Mouse (Mus musculus) lung, postnatal 0 days (tissue): Measurements from ENCODE around the gene Myo15b. TPM values are rescaled to one million over a fixed set of nuclear protein-coding genes. Genes with fewer than 3 reads are reported as not detected.

Source experiments
- ATAC-seq: fragments of 200-750 bp; cut with Nextera tagmentation; 2 replicates; pipeline ENCODE4 v1.8.0; 2017; ENCODE audit warnings: moderate library complexity
- DNase-seq: peaks from one replicate; pipeline ENCODE4 v3.0.0-alpha.2; 2016; ENCODE audit warnings: low spot score
- H3K27ac ChIP-seq: fragments of 300-500 bp; sonication (generic); 2 replicates; pipeline ENCODE4 v1.5.1; 2014; ENCODE audit warnings: antibody characterized with exemption, mild to moderate bottlenecking, low read length, mixed read lengths
- H3K27me3 ChIP-seq: fragments of 300-500 bp; sonication (generic); replicated peaks from 2 replicates; pipeline ENCODE4 v1.6.1; 2014; ENCODE audit warnings: low read length, mixed read lengths; ENCODE audit not compliant: insufficient read depth
- H3K36me3 ChIP-seq: fragments of 300-500 bp; sonication (generic); 2 replicates; pipeline ENCODE4 v1.6.1; 2014; ENCODE audit warnings: low read length, mixed read lengths; ENCODE audit not compliant: insufficient read depth
- H3K4me1 ChIP-seq: fragments of 300-500 bp; sonication (generic); 2 replicates; pipeline ENCODE4 v1.6.1; 2014; ENCODE audit warnings: antibody characterized with exemption, low read depth, low read length, mixed read lengths; ENCODE audit not compliant: insufficient read depth
- H3K4me2 ChIP-seq: fragments of 300-500 bp; sonication (generic); replicated peaks from 2 replicates; pipeline ENCODE4 v1.6.1; 2014; ENCODE audit warnings: low read depth, mild to moderate bottlenecking, low read length, moderate library complexity, mixed read lengths
- H3K4me3 ChIP-seq: fragments of 300-500 bp; sonication (generic); 2 replicates; pipeline ENCODE4 v1.5.1; 2014; ENCODE audit warnings: low read depth, low read length
- H3K9ac ChIP-seq: fragments of 300-500 bp; sonication (generic); replicated peaks from 2 replicates; pipeline ENCODE4 v1.6.1; 2014; ENCODE audit warnings: low read depth, mild to moderate bottlenecking
- H3K9me3 ChIP-seq: fragments of 300-500 bp; sonication (generic); 2 replicates; pipeline ENCODE4 v1.6.1; 2016; ENCODE audit warnings: low read length, mixed read lengths
- CTCF ChIP-seq: IDR thresholded peaks from 2 replicates; pipeline ENCODE4 v1.5.1; 2016; ENCODE audit warnings: antibody characterized with exemption, mild to moderate bottlenecking
- EP300 ChIP-seq: IDR thresholded peaks from 2 replicates; pipeline ENCODE4 v1.6.1; 2016; ENCODE audit warnings: antibody characterized with exemption, mild to moderate bottlenecking, control low read depth
- whole genome bisulfite sequencing: fragments of 180-500 bp; shearing (Covaris S2); extraction: QIAGEN DNeasy Blood & Tissue Kit; methylation state at CpG from one replicate; pipeline ENCODE4 v1.1.7; 2014; 5-methylcytosine and 5-hydroxymethylcytosine counted together
- polyA plus RNA-seq: library from polyadenylated mRNA; unstranded; fragments of >200 nt; fragmentation: Nextera tagmentation; extraction: Ambion mirVana; gene quantifications from 2 replicates; pipeline ENCODE4 v1.2.1, GENCODE M21; 2015

The Myo15b gene
- polyA plus RNA-seq, 1 experiment from 2014 or later: 0.57 TPM

- WGBS: 56% methylated on average over 5 of the region's 5 CpGs
- TF ChIP-seq CTCF (no peak), EP300 (no peak)
- ATAC-seq: no peak
- no peaks in the 10 kb centered on the region for H3K36me3 ChIP-seq
- no peaks in the 10 kb centered on the region for H3K9me3 ChIP-seq
- H3K27ac ChIP-seq: peak overlapping the region; percentile 60
- H3K4me3 ChIP-seq: no peak overlapping the region
- no peak for DNase-seq
- no peak overlapping the region for H3K4me2 ChIP-seq
- no peaks in the 10 kb centered on the region for H3K27me3 ChIP-seq
- no peak overlapping the region for H3K9ac ChIP-seq
- H3K4me1 ChIP-seq: peaks cover 42% of the 10 kb centered on the region
These were observed 44.0 kb downstream of the Myo15b start for GRCm38 (mm10) chr11:115902177-115902576.

- 60% methylated on average over 1 of the region's 1 CpGs for WGBS
- peak; percentile 39 for ATAC-seq
- peak; percentile 92 for DNase-seq
- Histone ChIP-seq H3K27ac (peak overlapping the region; percentile 60), H3K4me2 (no peak overlapping the region), H3K27me3 (no peaks in the 10 kb centered on the region), H3K4me3 (no peak overlapping the region), H3K4me1 (peaks cover 42% of the 10 kb centered on the region), H3K9me3 (no peaks in the 10 kb centered on the region), H3K36me3 (no peaks in the 10 kb centered on the region), H3K9ac (no peak overlapping the region)
- TF ChIP-seq CTCF (no peak), EP300 (no peak)
These were observed 44.6 kb downstream of the Myo15b start for GRCm38 (mm10) chr11:115902831-115903230.

GRCm38 (mm10) chr11:115903384-115904230, 45.4 kb downstream of the Myo15b start:
- WGBS: 28% methylated on average over 11 of the region's 11 CpGs
- Histone ChIP-seq H3K9me3 (no peaks in the 10 kb centered on the region), H3K9ac (no peak overlapping the region), H3K27me3 (no peaks in the 10 kb centered on the region), H3K27ac (peak overlapping the region; percentile 60), H3K36me3 (no peaks in the 10 kb centered on the region), H3K4me1 (peaks cover 42% of the 10 kb centered on the region), H3K4me2 (no peak overlapping the region), H3K4me3 (no peak overlapping the region)
- TF ChIP-seq CTCF: no peak; the same call in 1 of the 2 replicates
- DNase-seq (peak; percentile 79), ATAC-seq (peak; percentile 57)

- no peak overlapping the region for H3K4me3 ChIP-seq
- TF ChIP-seq EP300: no peak
- TF ChIP-seq CTCF: no peak
- no peaks in the 10 kb centered on the region for H3K9me3 ChIP-seq
- peaks cover 42% of the 10 kb centered on the region for H3K4me1 ChIP-seq
- no peak for DNase-seq
- H3K9ac ChIP-seq: no peak overlapping the region
- no peaks in the 10 kb centered on the region for H3K36me3 ChIP-seq
- no peak overlapping the region for H3K4me2 ChIP-seq
- WGBS: 56% methylated on average over 8 of the region's 8 CpGs
- ATAC-seq: no peak
- no peaks in the 10 kb centered on the region for H3K27me3 ChIP-seq
- H3K27ac ChIP-seq: peak overlapping the region; percentile 62
These were observed 46.2 kb downstream of the Myo15b start for GRCm38 (mm10) chr11:115904231-115904955.

GRCm38 (mm10) chr11:115904956-115905790, 47.0 kb downstream of the Myo15b start:
- Histone ChIP-seq H3K27me3 (no peaks in the 10 kb centered on the region), H3K9ac (no peak overlapping the region), H3K27ac (peak overlapping the region; percentile 62; the same call in 1 of the 2 replicates), H3K4me1 (peaks cover 40% of the 10 kb centered on the region), H3K9me3 (no peaks in the 10 kb centered on the region), H3K36me3 (no peaks in the 10 kb centered on the region), H3K4me2 (no peak overlapping the region), H3K4me3 (no peak overlapping the region)
- TF ChIP-seq CTCF (peak; percentile 36), EP300 (no peak)
- 56% methylated on average over 16 of the region's 16 CpGs for WGBS
- ATAC-seq (peak; percentile 29), DNase-seq (peak; percentile 67)
